Mouse (Mus musculus) lung, postnatal 0 days (tissue): Measurements from ENCODE around the gene Extl2.

ENCODE experiments used
- CTCF ChIP-seq: IDR thresholded peaks from 2 replicates; pipeline ENCODE4 v1.5.1; 2016; ENCODE audit warnings: antibody characterized with exemption, mild to moderate bottlenecking
- EP300 ChIP-seq: IDR thresholded peaks from 2 replicates; pipeline ENCODE4 v1.6.1; 2016; ENCODE audit warnings: antibody characterized with exemption, mild to moderate bottlenecking, control low read depth

DNA sequence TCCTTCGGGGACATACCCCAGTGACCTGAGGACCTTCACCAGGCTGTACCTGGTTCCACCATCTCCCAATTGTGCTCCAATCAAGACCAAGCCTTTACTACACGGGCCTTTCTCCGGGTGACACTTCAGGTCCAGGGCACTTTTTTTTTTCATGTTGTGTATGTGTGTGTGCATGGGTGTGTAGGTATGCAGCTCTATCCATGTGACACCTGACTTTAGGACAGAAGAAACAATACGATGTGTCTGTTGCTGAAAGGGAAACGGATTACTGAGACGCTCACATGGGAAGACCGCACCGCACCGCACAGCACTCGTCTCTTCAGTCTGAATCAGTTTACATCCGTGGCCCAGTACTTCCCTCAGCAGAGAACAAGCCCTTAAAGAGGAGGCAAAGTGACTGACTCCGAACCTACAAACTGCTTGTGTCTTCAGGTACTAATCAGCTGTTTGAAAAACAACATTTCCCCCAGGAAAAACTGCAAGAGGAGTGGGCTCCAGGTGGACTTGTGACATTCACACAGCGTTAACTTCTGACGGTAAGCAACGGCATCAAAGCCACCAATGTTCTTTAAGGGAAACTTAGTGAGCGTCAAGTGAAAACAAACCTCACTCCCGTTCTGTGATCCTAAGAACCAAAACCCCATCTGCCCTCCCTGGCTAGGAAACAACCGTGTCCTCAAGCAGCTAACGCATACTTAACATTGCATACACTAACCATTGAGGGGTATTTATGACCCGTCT is 36.0 kb upstream of the Extl2 start:
- TF ChIP-seq CTCF (no peak), EP300 (no peak)
